In genomic region chr2:22822293-22822692, GRCm38 (mm10) we compare ENCODE assay signal across 22 mouse cellular contexts. TPM values are rescaled to one million over a fixed set of nuclear protein-coding genes. Genes with fewer than 3 reads are reported as not detected.
DNase-seq lines count a peak whose midpoint lies in the region; ATAC-seq and TF ChIP-seq lines count a peak whose summit lies in the region.
"Had no signal": no experiment of that assay in that cellular context is flagged by ENCODE, and none has a peak within 500 bp of the region (broad histone marks: within the 10 kb centered on the region; RNA-seq: fewer than 3 reads in every experiment).

No protein-coding gene starts in this region.

- no peak overlapping the region for H3K4me2 ChIP-seq in stomach, postnatal 0 days (replicated peaks; ENCODE audit: low read depth)
- no peak overlapping the region for H3K4me2 ChIP-seq in kidney, embryonic 16.5 days (replicated peaks; ENCODE audit: low read depth, low read length)
- H3K4me2 ChIP-seq: heart, embryonic 12.5 days; hindbrain, embryonic 14.5 days; limb, embryonic 15.5 days; liver, embryonic 15.5 days had no signal

- H3K79me2 ChIP-seq in heart, adult 2 months (replicated peaks; ENCODE audit: control insufficient read depth, insufficient read depth, low read length), result no peaks in the 10 kb centered on the region

- peak; percentile 90 for DNase-seq in 416B (ENCODE audit: low read depth)
- peak; percentile 49 for DNase-seq in CD4-positive helper T cell, adult 2 months (ENCODE audit: low read depth, low spot score)
- DNase-seq in brain, adult 2 months (ENCODE audit: low read depth, low spot score), result peak; percentile 46
- no peak for DNase-seq in heart, adult 2 months
- no peak for DNase-seq in stomach, postnatal 0 days (ENCODE audit: low spot score)
- DNase-seq: cerebellum, adult 9-10 months; embryo, embryonic 11 days; gastrocnemius, postnatal 25 days; heart, postnatal 36 days; kidney, adult 9 months; kidney, postnatal 36 days; lung, postnatal 14 days; retina, postnatal 1 day; thymus, postnatal 14 days had no signal

- no peaks in the 10 kb centered on the region for H3K4me1 ChIP-seq in heart, adult 2 months (ENCODE audit: control insufficient read depth, insufficient read depth, low read length)
- H3K4me1 ChIP-seq in stomach, postnatal 0 days (replicated peaks; ENCODE audit: control insufficient read depth, insufficient read depth), result no peaks in the 10 kb centered on the region
- no peaks in the 10 kb centered on the region for H3K4me1 ChIP-seq in kidney, embryonic 16.5 days (ENCODE audit: insufficient read depth, low read length)
- H3K4me1 ChIP-seq: heart, embryonic 12.5 days; limb, embryonic 15.5 days; liver, embryonic 15.5 days had no signal

- intact Hi-C loops in heart, adult 2 months (cut with DNase I), result no loop called here

- WGBS in heart, adult 2 months, result 41% methylated on average over 2 of the region's 2 CpGs
- WGBS in stomach, postnatal 0 days, result 61% methylated on average over 2 of the region's 2 CpGs
- WGBS in kidney, embryonic 16.5 days, result 88% methylated on average over 2 of the region's 2 CpGs

- no peak overlapping the region for H3K4me3 ChIP-seq in heart, adult 2 months
- H3K4me3 ChIP-seq in stomach, postnatal 0 days (ENCODE audit: low read depth, low read length), result no peak overlapping the region
- no peak overlapping the region for H3K4me3 ChIP-seq in kidney, embryonic 16.5 days (ENCODE audit: low read length)
- H3K4me3 ChIP-seq: heart, embryonic 12.5 days; limb, embryonic 15.5 days; liver, embryonic 15.5 days had no signal

- no peaks in the 10 kb centered on the region for H3K36me3 ChIP-seq in heart, adult 2 months (ENCODE audit: control insufficient read depth, insufficient read depth, low read length)
- no peaks in the 10 kb centered on the region for H3K36me3 ChIP-seq in stomach, postnatal 0 days (ENCODE audit: control insufficient read depth, insufficient read depth, low read length)
- H3K36me3 ChIP-seq in kidney, embryonic 16.5 days (ENCODE audit: insufficient read depth, low read length), result no peaks in the 10 kb centered on the region
- H3K36me3 ChIP-seq: heart, embryonic 12.5 days; limb, embryonic 15.5 days had no signal

- no peak for TF ChIP-seq POLR2A in heart, adult 2 months (IDR thresholded peaks at IDR 0.05; ENCODE audit: insufficient read depth, low read depth, low read length)

- no peak overlapping the region for H3K9ac ChIP-seq in heart, adult 2 months (ENCODE audit: low read depth, low read length)
- H3K9ac ChIP-seq in stomach, postnatal 0 days (ENCODE audit: low read length), result no peak overlapping the region
- H3K9ac ChIP-seq in kidney, embryonic 16.5 days (replicated peaks; ENCODE audit: low read length), result no peak overlapping the region
- H3K9ac ChIP-seq: heart, embryonic 12.5 days; hindbrain, embryonic 14.5 days; limb, embryonic 15.5 days; liver, embryonic 15.5 days had no signal

- no peaks in the 10 kb centered on the region; the same call in 1 of the 2 replicates for H3K27me3 ChIP-seq in heart, adult 2 months (ENCODE audit: control insufficient read depth, insufficient read depth, low read length)
- no peaks in the 10 kb centered on the region for H3K27me3 ChIP-seq in stomach, postnatal 0 days (ENCODE audit: control insufficient read depth, insufficient read depth, low read length)
- no peaks in the 10 kb centered on the region for H3K27me3 ChIP-seq in kidney, embryonic 16.5 days (ENCODE audit: insufficient read depth, low read length)
- H3K27me3 ChIP-seq: heart, embryonic 12.5 days; limb, embryonic 15.5 days; liver, embryonic 15.5 days had no signal

- no peaks in the 10 kb centered on the region for H3K9me3 ChIP-seq in stomach, postnatal 0 days (ENCODE audit: control insufficient read depth, low read length)
- no peaks in the 10 kb centered on the region for H3K9me3 ChIP-seq in kidney, embryonic 16.5 days (ENCODE audit: low read length)
- H3K9me3 ChIP-seq: heart, embryonic 12.5 days; limb, embryonic 15.5 days; liver, embryonic 15.5 days had no signal

- H3K27ac ChIP-seq in heart, adult 2 months, result no peak overlapping the region
- H3K27ac ChIP-seq in stomach, postnatal 0 days (replicated peaks), result no peak overlapping the region
- no peak overlapping the region for H3K27ac ChIP-seq in kidney, embryonic 16.5 days (ENCODE audit: low read length)
- H3K27ac ChIP-seq: hindbrain, embryonic 14.5 days; limb, embryonic 15.5 days; liver, embryonic 15.5 days had no signal

- TF ChIP-seq CTCF in heart, adult 2 months (IDR thresholded peaks at IDR 0.05), result no peak
- TF ChIP-seq CTCF in stomach, postnatal 0 days (IDR thresholded peaks at IDR 0.05; ENCODE audit: low read depth), result no peak

- ATAC-seq in monocyte, adult 5-6 weeks (replicated peaks; ENCODE audit: insufficient number of reproducible peaks, low FRiP score, low TSS enrichment, poor library complexity, severe bottlenecking), result peak; percentile 91
- no peak for ATAC-seq in stomach, postnatal 0 days (ENCODE audit: low FRiP score, low TSS enrichment)
- ATAC-seq in kidney, embryonic 16.5 days (ENCODE audit: low FRiP score, low TSS enrichment), result no peak
- ATAC-seq: activated CD4-positive, CD25-positive, alpha-beta regulatory T cell, adult 4 months; forebrain, embryonic 16.5 days had no signal

- TF ChIP-seq EP300 in heart, adult 2 months (IDR thresholded peaks at IDR 0.05; ENCODE audit: insufficient read depth, low read depth, low read length), result no peak
- TF ChIP-seq EP300 in stomach, postnatal 0 days (optimal IDR thresholded peaks at IDR 0.05), result no peak

RNA-seq across cellular contexts. Expression of gene Apbb1ip, which starts 48.4 kb away (rescaled TPM):
- total RNA-seq in monocyte, adult 5-6 weeks (2017), result 58.1 to 181 TPM (median 70.4 TPM) in 3 replicates
- total RNA-seq in heart, adult 2 months (2021), result 1 to 10 TPM; 3.0 to 4.0 TPM
- polyA plus RNA-seq in heart, adult 2 months (2012; rRNA removed), result 1.6 and 2.4 TPM in 2 replicates
- 0.79 and 1.5 TPM in 2 replicates for polyA plus RNA-seq in stomach, postnatal 0 days (2015; fragmentation: Nextera tagmentation; extraction: Ambion mirVana)
- 1.7 and 1.8 TPM in 2 replicates for polyA plus RNA-seq in kidney, embryonic 16.5 days (2015; fragmentation: Nextera tagmentation; extraction: Ambion mirVana)

Comparison
In these comparisons a context has a peak if more than half of its experiments do, and no peak if none do; other contexts are left out.
1. DNase-seq: peak in 416B (single experiment), CD4-positive helper T cell, adult 2 months (single experiment) and brain, adult 2 months (single experiment); none in heart, adult 2 months (0 of 2) and stomach, postnatal 0 days (single experiment).